Mouse (Mus musculus): ENCODE data around the gene Ssbp3. TPM values are rescaled to one million over a fixed set of nuclear protein-coding genes. Genes with fewer than 3 reads are reported as not detected.

Ssbp3 gene
- polyA plus RNA-seq, 1 experiment from 2014 or later = 22.8 TPM

- H3K9ac ChIP-seq (replicated peaks) = no peak overlapping the region
- H3K4me3 ChIP-seq (ENCODE audit: low read depth, low read length) = no peak overlapping the region
- H3K4me2 ChIP-seq (ENCODE audit: low read depth, low read length) = no peak overlapping the region
- H3K4me1 ChIP-seq (ENCODE audit: insufficient read depth) = peaks cover 31% of the 10 kb centered on the region
- no peaks in the 10 kb centered on the region for H3K9me3 ChIP-seq (ENCODE audit: low read length)
- DNase-seq (no peak), ATAC-seq (no peak)
- H3K27ac ChIP-seq (ENCODE audit: low read depth) = no peak overlapping the region
- WGBS (ENCODE audit: insufficient replicate concordance) = 68% methylated on average over 11 of the region's 11 CpGs
- H3K27me3 ChIP-seq (ENCODE audit: insufficient read depth, low read length) = no peaks in the 10 kb centered on the region
- TF ChIP-seq EP300 (IDR thresholded peaks at IDR 0.05; ENCODE audit: low read depth) (no peak), CTCF (IDR thresholded peaks at IDR 0.05; ENCODE audit: low read depth) (no peak)
- H3K36me3 ChIP-seq (replicated peaks; ENCODE audit: insufficient read depth, low read length) = no peaks in the 10 kb centered on the region
These were observed 92.1 kb downstream of the Ssbp3 start for GRCm38 (mm10) chr4:107002517-107003165.

- Histone ChIP-seq H3K4me2 (ENCODE audit: low read depth, low read length) (no peak overlapping the region), H3K27me3 (ENCODE audit: insufficient read depth, low read length) (no peaks in the 10 kb centered on the region), H3K9me3 (ENCODE audit: low read length) (no peaks in the 10 kb centered on the region), H3K27ac (ENCODE audit: low read depth) (no peak overlapping the region), H3K36me3 (replicated peaks; ENCODE audit: insufficient read depth, low read length) (no peaks in the 10 kb centered on the region), H3K4me3 (ENCODE audit: low read depth, low read length) (no peak overlapping the region), H3K9ac (replicated peaks) (no peak overlapping the region), H3K4me1 (ENCODE audit: insufficient read depth) (peaks cover 36% of the 10 kb centered on the region)
- TF ChIP-seq CTCF (IDR thresholded peaks at IDR 0.05; ENCODE audit: low read depth) (no peak), EP300 (IDR thresholded peaks at IDR 0.05; ENCODE audit: low read depth) (no peak)
- WGBS (ENCODE audit: insufficient replicate concordance) = 94% methylated on average over 2 of the region's 2 CpGs
- ATAC-seq (no peak), DNase-seq (no peak)
These were observed 92.7 kb downstream of the Ssbp3 start for GRCm38 (mm10) chr4:107003199-107003598.

GRCm38 (mm10) chr4:107003786-107004185 lies 93.3 kb downstream of the Ssbp3 start:
- Histone ChIP-seq H3K36me3 (replicated peaks; ENCODE audit: insufficient read depth, low read length) (no peaks in the 10 kb centered on the region), H3K27ac (ENCODE audit: low read depth) (no peak overlapping the region), H3K9ac (replicated peaks) (no peak overlapping the region), H3K27me3 (ENCODE audit: insufficient read depth, low read length) (no peaks in the 10 kb centered on the region), H3K4me3 (ENCODE audit: low read depth, low read length) (no peak overlapping the region), H3K4me1 (ENCODE audit: insufficient read depth) (peaks cover 40% of the 10 kb centered on the region), H3K4me2 (ENCODE audit: low read depth, low read length) (no peak overlapping the region), H3K9me3 (ENCODE audit: low read length) (no peaks in the 10 kb centered on the region)
- WGBS (ENCODE audit: insufficient replicate concordance) = 87% methylated on average over 3 of the region's 3 CpGs
- TF ChIP-seq EP300 (IDR thresholded peaks at IDR 0.05; ENCODE audit: low read depth) = no peak
- TF ChIP-seq CTCF (IDR thresholded peaks at IDR 0.05; ENCODE audit: low read depth) = no peak
- ATAC-seq = no peak
- DNase-seq = no peak

GRCm38 (mm10) chr4:107004346-107004745 lies 93.8 kb downstream of the Ssbp3 start:
- Histone ChIP-seq H3K9me3 (ENCODE audit: low read length) (no peaks in the 10 kb centered on the region), H3K4me1 (ENCODE audit: insufficient read depth) (peaks cover 40% of the 10 kb centered on the region), H3K4me3 (ENCODE audit: low read depth, low read length) (no peak overlapping the region), H3K36me3 (replicated peaks; ENCODE audit: insufficient read depth, low read length) (0 out of 2 replicates have a peak, but pooled peaks cover 3% of the 10 kb centered on the region), H3K27ac (ENCODE audit: low read depth) (no peak overlapping the region), H3K9ac (replicated peaks) (no peak overlapping the region), H3K4me2 (ENCODE audit: low read depth, low read length) (no peak overlapping the region), H3K27me3 (ENCODE audit: insufficient read depth, low read length) (no peaks in the 10 kb centered on the region)
- DNase-seq (no peak), ATAC-seq (no peak)
- TF ChIP-seq CTCF (IDR thresholded peaks at IDR 0.05; ENCODE audit: low read depth) (no peak), EP300 (IDR thresholded peaks at IDR 0.05; ENCODE audit: low read depth) (no peak)
- 68% methylated on average over 3 of the region's 3 CpGs for WGBS (ENCODE audit: insufficient replicate concordance)

DNA sequence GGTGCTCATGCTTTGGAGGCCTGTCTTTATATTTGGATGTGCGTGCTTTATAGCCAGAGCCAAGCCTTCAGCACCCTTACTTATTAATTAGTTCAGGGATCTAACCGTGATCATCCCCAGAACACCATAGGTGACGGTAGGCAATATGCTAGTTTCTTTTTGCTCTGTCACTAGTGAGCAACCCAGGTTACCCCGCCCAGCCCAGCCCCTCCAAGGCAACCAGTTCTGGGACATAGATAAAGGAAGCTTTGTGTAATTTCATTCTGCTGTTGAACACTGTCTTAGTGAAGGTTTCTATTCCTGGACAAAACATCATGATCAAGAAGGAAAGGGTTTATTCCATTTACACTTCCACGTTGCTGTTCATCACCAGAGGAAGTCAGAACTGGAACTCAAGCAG lies 94.7 kb downstream of the Ssbp3 start:
- peaks cover 40% of the 10 kb centered on the region for H3K4me1 ChIP-seq (ENCODE audit: insufficient read depth)
- WGBS (ENCODE audit: insufficient replicate concordance) = 56% methylated on average over 5 of the region's 5 CpGs
- ATAC-seq = no peak

DNA sequence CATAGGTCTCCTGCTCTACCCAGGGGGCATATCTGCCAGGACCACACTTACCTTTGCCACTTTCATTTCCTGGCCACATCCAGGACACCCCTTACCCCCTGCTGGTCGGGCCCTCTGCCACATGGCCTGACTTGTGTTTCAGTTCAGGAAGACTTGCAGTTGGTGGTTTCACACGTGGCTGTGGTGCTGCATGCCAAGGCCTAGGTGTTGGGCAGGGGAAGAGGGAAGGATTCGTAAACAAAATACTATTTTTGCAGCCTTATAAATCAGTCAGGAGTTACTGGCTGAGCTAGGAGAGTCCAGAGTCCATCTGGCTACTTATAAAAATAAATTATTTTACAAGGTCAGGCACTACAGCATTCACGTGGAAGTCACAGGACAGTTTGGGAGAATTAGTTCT lies 95.7 kb downstream of the Ssbp3 start:
- Histone ChIP-seq H3K27me3 (ENCODE audit: insufficient read depth, low read length) (no peaks in the 10 kb centered on the region), H3K9me3 (ENCODE audit: low read length) (no peaks in the 10 kb centered on the region), H3K36me3 (replicated peaks; ENCODE audit: insufficient read depth, low read length) (0 out of 2 replicates have a peak, but pooled peaks cover 3% of the 10 kb centered on the region), H3K4me1 (ENCODE audit: insufficient read depth) (peaks cover 37% of the 10 kb centered on the region), H3K9ac (replicated peaks) (no peak overlapping the region), H3K4me3 (ENCODE audit: low read depth, low read length) (no peak overlapping the region), H3K27ac (ENCODE audit: low read depth) (no peak overlapping the region), H3K4me2 (ENCODE audit: low read depth, low read length) (no peak overlapping the region)
- no peak for TF ChIP-seq CTCF (IDR thresholded peaks at IDR 0.05; ENCODE audit: low read depth)
- no peak for TF ChIP-seq EP300 (IDR thresholded peaks at IDR 0.05; ENCODE audit: low read depth)
- WGBS (ENCODE audit: insufficient replicate concordance) = 48% methylated on average over 4 of the region's 4 CpGs
- ATAC-seq (no peak), DNase-seq (no peak)

More for the DNA sequence above, 94.7 kb downstream of the Ssbp3 start:
- no peak overlapping the region for H3K4me3 ChIP-seq (ENCODE audit: low read depth, low read length)
- TF ChIP-seq EP300 (IDR thresholded peaks at IDR 0.05; ENCODE audit: low read depth) (no peak), CTCF (IDR thresholded peaks at IDR 0.05; ENCODE audit: low read depth) (no peak)
- H3K27me3 ChIP-seq (ENCODE audit: insufficient read depth, low read length) = no peaks in the 10 kb centered on the region
- no peak for DNase-seq
- 0 out of 2 replicates have a peak, but pooled peaks cover 3% of the 10 kb centered on the region for H3K36me3 ChIP-seq (replicated peaks; ENCODE audit: insufficient read depth, low read length)
- H3K9ac ChIP-seq (replicated peaks) = no peak overlapping the region
- peak overlapping the region; percentile 36 for H3K4me2 ChIP-seq (ENCODE audit: low read depth, low read length)
- H3K27ac ChIP-seq (ENCODE audit: low read depth) = peak overlapping the region; percentile 35; the same call in 1 of the 2 replicates
- no peaks in the 10 kb centered on the region for H3K9me3 ChIP-seq (ENCODE audit: low read length)
